Mouse (Mus musculus) cerebellum, adult 2 months (tissue): ENCODE data around the gene Tmem231.

Experiments
- CTCF ChIP-seq: fragments of 200-500 bp; IDR thresholded peaks from 2 replicates; pipeline ENCODE4 v1.5.1; 2011; ENCODE audit warnings: low read depth, mild to moderate bottlenecking, control low read depth, low read length, moderate library complexity, borderline replicate concordance; ENCODE audit not compliant: insufficient read depth
- POLR2A ChIP-seq: fragments of 200-500 bp; IDR thresholded peaks from 2 replicates; pipeline ENCODE4 v1.6.1; 2011; ENCODE audit warnings: low read length, control low read depth, borderline replicate concordance; ENCODE audit not compliant: insufficient read depth

DNA sequence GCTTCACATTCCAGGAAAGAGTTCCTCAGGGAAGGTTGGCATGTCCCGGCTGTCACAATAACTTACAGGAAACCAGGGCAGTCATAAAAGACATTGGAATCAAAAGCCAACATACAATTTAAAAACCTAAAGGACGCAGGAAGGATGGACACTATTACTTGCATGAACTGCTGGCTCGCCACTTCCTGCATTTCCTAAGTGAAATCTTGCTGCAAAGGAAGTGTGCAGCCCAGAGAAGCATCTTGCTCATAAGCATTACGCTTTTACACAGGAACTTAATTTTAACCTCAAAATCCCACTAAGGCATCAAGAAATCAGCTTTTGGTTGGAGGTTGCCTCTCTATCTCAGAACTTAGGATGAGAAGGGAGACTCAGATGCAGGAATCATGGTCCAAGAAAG is 70.4 kb downstream of the Tmem231 start:
- TF ChIP-seq POLR2A (no peak), CTCF (no peak)
